Mouse (Mus musculus) forebrain, postnatal 0 days (tissue): ENCODE data around the gene Lzic. TPM values are rescaled to one million over a fixed set of nuclear protein-coding genes. Genes with fewer than 3 reads are reported as not detected.

Source experiments
- ATAC-seq: fragments of 200-750 bp; cut with Nextera tagmentation; 2 replicates; pipeline ENCODE4 v1.8.0; 2017; ENCODE audit warnings: mild to moderate bottlenecking, moderate library complexity
- DNase-seq: peaks from one replicate; pipeline ENCODE4 v3.0.0-alpha.2; 2015
- H3K27ac ChIP-seq: fragments of 300-500 bp; sonication (generic); 2 replicates; pipeline ENCODE4 v1.5.1; 2014; ENCODE audit warnings: low read depth, mild to moderate bottlenecking, antibody characterized with exemption, low read length, moderate library complexity, mixed read lengths
- H3K27me3 ChIP-seq: fragments of 300-500 bp; sonication (generic); 2 replicates; pipeline ENCODE4 v1.6.1; 2014; ENCODE audit warnings: mild to moderate bottlenecking, low read length, mixed read lengths; ENCODE audit not compliant: insufficient read depth
- H3K36me3 ChIP-seq: fragments of 300-500 bp; sonication (generic); 2 replicates; pipeline ENCODE4 v1.6.1; 2014; ENCODE audit warnings: mild to moderate bottlenecking, moderate library complexity; ENCODE audit not compliant: insufficient read depth
- H3K4me1 ChIP-seq: fragments of 300-500 bp; sonication (generic); 2 replicates; pipeline ENCODE4 v1.6.1; 2014; ENCODE audit warnings: antibody characterized with exemption; ENCODE audit not compliant: insufficient read depth
- H3K4me2 ChIP-seq: fragments of 300-500 bp; sonication (generic); 2 replicates; pipeline ENCODE4 v1.6.1; 2014; ENCODE audit warnings: low read depth, mild to moderate bottlenecking, moderate library complexity
- H3K4me3 ChIP-seq: fragments of 300-500 bp; sonication (generic); 2 replicates; pipeline ENCODE4 v1.5.1; 2014; ENCODE audit warnings: low read depth, low read length, mixed read lengths
- H3K9ac ChIP-seq: fragments of 300-500 bp; sonication (generic); 2 replicates; pipeline ENCODE4 v1.6.1; 2014; ENCODE audit warnings: mild to moderate bottlenecking
- H3K9me3 ChIP-seq: fragments of 300-500 bp; sonication (generic); 2 replicates; pipeline ENCODE4 v1.6.1; 2016; ENCODE audit warnings: low read length
- CTCF ChIP-seq: sonication (generic); IDR thresholded peaks from 2 replicates; pipeline ENCODE4 v1.5.1; 2016; ENCODE audit warnings: antibody characterized with exemption, control low read depth, low read depth
- WGBS: fragments of 180-500 bp; shearing (Covaris S2); extraction: QIAGEN DNeasy Blood & Tissue Kit; methylation state at CpG from one replicate; pipeline ENCODE4 v1.1.7; 2014; 5-methylcytosine and 5-hydroxymethylcytosine counted together
- polyA plus RNA-seq: library from polyadenylated mRNA; unstranded; fragments of >200 nt; fragmentation: Nextera tagmentation; extraction: Ambion mirVana; gene quantifications from 2 replicates; pipeline ENCODE4 v1.2.1, GENCODE M21; 2015
- total RNA-seq: library from RNA; depleted of rRNA; stranded (reverse); fragments of >200 nt; gene quantifications from 2 replicates; pipeline ENCODE4 v1.2.3, GENCODE M21; 2014

The Lzic gene
- total and polyA plus RNA-seq, 2 experiments from 2014 or later: 38.9 to 62.5 TPM

DNA sequence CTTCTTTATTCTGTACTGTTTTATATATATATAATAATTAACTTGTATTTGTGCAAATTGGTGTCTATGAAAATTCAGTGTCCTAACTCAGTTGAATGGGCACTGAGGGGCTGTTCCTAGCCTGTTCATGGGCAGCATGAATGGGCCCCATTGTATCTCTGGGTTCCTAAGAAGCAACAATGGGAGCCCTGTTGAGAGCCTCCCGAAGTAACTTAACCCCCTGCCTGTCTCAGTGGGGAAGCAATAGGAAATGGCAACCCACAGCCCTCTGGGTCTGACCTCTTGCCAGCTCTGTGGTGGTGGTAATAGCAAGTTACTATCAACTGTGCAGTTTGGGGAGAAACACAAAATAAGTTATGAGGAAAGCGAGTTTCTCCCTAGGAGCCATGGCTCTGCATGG lies 11.6 kb downstream of the Lzic start:
- peak; percentile 83 for ATAC-seq
- H3K4me3 ChIP-seq: no peak overlapping the region
- TF ChIP-seq CTCF: no peak
- H3K27ac ChIP-seq: peak overlapping the region; percentile 55; the same call in 1 of the 2 replicates
- no peaks in the 10 kb centered on the region for H3K27me3 ChIP-seq
- 13% methylated on average over 2 of the region's 2 CpGs for WGBS
- H3K4me1 ChIP-seq: no peaks in the 10 kb centered on the region
- DNase-seq: peak; percentile 35
- no peaks in the 10 kb centered on the region for H3K9me3 ChIP-seq
- no peak overlapping the region for H3K9ac ChIP-seq
- no peak overlapping the region for H3K4me2 ChIP-seq
- peaks cover 56% of the 10 kb centered on the region for H3K36me3 ChIP-seq

DNA sequence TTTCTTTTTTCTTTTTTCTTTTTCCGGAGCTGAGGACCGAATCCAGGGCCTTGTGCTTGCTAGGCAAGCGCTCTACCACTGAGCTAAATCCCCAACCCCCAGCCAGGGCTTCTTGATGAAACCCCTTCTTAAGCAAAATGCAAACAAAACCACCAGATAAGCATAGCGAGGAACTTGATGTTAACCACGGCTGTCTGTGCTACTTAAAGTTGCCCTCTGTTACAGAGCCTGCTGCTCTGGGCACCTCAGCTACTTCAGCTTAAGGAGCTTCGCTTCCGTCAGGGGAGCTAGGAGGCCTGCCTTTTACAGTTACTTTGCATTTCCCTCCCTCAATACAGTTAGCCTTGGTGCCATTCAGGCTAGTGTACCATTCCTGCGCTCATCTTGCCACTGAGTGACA lies 13.9 kb downstream of the Lzic start:
- Histone ChIP-seq H3K9ac (no peak overlapping the region), H3K36me3 (peaks cover 41% of the 10 kb centered on the region), H3K9me3 (no peaks in the 10 kb centered on the region), H3K4me2 (no peak overlapping the region), H3K27me3 (no peaks in the 10 kb centered on the region), H3K4me3 (no peak overlapping the region), H3K27ac (no peak overlapping the region), H3K4me1 (no peaks in the 10 kb centered on the region)
- TF ChIP-seq CTCF: no peak
- ATAC-seq (no peak), DNase-seq (no peak)
- WGBS: 76% methylated on average over 8 of the region's 8 CpGs

DNA sequence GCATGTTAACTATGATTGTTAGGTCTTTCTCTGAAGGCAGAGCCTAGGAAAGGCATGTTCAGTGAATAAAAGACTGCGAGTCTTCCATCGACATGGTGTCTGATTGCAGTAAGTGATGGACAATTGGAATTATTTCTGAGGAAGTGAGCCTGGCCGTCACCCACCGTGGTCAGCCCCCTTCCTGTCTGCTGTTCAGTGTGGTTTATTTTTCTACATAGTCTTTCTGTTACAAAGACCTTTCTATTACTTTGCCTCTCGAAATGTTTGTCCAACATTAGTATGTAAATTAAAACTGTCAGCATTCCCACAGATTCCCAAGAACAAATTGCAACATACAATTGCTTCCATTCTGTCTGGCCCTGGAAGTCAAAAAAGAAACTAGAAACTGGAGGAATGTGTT lies 14.8 kb downstream of the Lzic start:
- whole genome bisulfite sequencing: 47% methylated on average over 5 of the region's 5 CpGs

GRCm38 (mm10) chr4:149504363-149504762 lies 19.3 kb downstream of the Lzic start:
- TF ChIP-seq CTCF: no peak
- no peak overlapping the region for H3K27ac ChIP-seq
- no peaks in the 10 kb centered on the region for H3K36me3 ChIP-seq
- no peaks in the 10 kb centered on the region for H3K9me3 ChIP-seq
- no peak overlapping the region for H3K9ac ChIP-seq
- DNase-seq (no peak), ATAC-seq (peak; percentile 14; the same call in 1 of the 2 replicates)
- no peaks in the 10 kb centered on the region for H3K27me3 ChIP-seq
- H3K4me2 ChIP-seq: no peak overlapping the region
- H3K4me3 ChIP-seq: no peak overlapping the region
- 44% methylated on average over 5 of the region's 5 CpGs for WGBS
- no peaks in the 10 kb centered on the region for H3K4me1 ChIP-seq

More for the DNA sequence above, 14.8 kb downstream of the Lzic start:
- ATAC-seq: no peak
- Histone ChIP-seq H3K27me3 (no peaks in the 10 kb centered on the region), H3K4me1 (no peaks in the 10 kb centered on the region), H3K9ac (no peak overlapping the region), H3K4me2 (no peak overlapping the region), H3K4me3 (no peak overlapping the region), H3K27ac (no peak overlapping the region), H3K9me3 (no peaks in the 10 kb centered on the region), H3K36me3 (peaks cover 32% of the 10 kb centered on the region)
- TF ChIP-seq CTCF: no peak
- no peak for DNase-seq

DNA sequence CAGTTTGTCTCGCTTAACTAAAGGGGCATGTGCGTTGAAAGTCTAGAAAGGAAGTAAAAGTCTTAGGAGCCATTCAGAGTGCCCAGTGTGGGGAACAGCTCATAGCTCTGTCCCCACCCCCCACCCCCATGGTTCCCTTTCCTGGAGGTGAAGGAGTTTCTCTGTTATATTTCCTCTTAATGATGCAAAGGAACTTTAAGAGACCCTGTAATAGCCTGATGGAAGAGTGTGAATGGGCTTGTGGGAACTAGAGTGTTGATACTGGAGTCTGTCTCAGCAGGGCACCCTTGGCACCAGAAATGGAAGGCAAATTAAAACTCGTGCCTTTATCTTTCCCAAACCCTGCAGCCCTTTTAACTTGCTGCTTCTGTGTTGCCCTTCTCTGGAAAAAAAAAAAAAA lies 19.8 kb downstream of the Lzic start:
- no peak overlapping the region for H3K27ac ChIP-seq
- peak; percentile 62 for ATAC-seq
- 4% methylated on average over 3 of the region's 3 CpGs for WGBS
- H3K9ac ChIP-seq: no peak overlapping the region
- no peak overlapping the region for H3K4me3 ChIP-seq
- DNase-seq: no peak
- H3K36me3 ChIP-seq: no peaks in the 10 kb centered on the region
- no peak for TF ChIP-seq CTCF
- no peak overlapping the region for H3K4me2 ChIP-seq
- no peaks in the 10 kb centered on the region for H3K27me3 ChIP-seq
- no peaks in the 10 kb centered on the region for H3K9me3 ChIP-seq
- no peaks in the 10 kb centered on the region for H3K4me1 ChIP-seq

- H3K36me3 ChIP-seq: no peaks in the 10 kb centered on the region
- ATAC-seq: peak; percentile 53; the same call in 1 of the 2 replicates
- no peaks in the 10 kb centered on the region for H3K27me3 ChIP-seq
- H3K27ac ChIP-seq: no peak overlapping the region
- TF ChIP-seq CTCF: no peak
- H3K4me1 ChIP-seq: no peaks in the 10 kb centered on the region
- H3K4me2 ChIP-seq: no peak overlapping the region
- H3K4me3 ChIP-seq: no peak overlapping the region
- DNase-seq: peak; percentile 43
- no peaks in the 10 kb centered on the region for H3K9me3 ChIP-seq
- H3K9ac ChIP-seq: no peak overlapping the region
- 20% methylated on average over 14 of the region's 15 CpGs for WGBS
Measured at GRCm38 (mm10) chr4:149505261-149505967, 20.4 kb downstream of the Lzic start.

GRCm38 (mm10) chr4:149506904-149507303 lies 21.9 kb downstream of the Lzic start:
- Histone ChIP-seq H3K4me2 (no peak overlapping the region), H3K36me3 (no peaks in the 10 kb centered on the region), H3K27ac (no peak overlapping the region), H3K9ac (no peak overlapping the region), H3K27me3 (no peaks in the 10 kb centered on the region), H3K4me1 (no peaks in the 10 kb centered on the region), H3K9me3 (no peaks in the 10 kb centered on the region), H3K4me3 (no peak overlapping the region)
- no peak for TF ChIP-seq CTCF
- ATAC-seq (no peak), DNase-seq (no peak)
- 87% methylated on average over 3 of the region's 3 CpGs for WGBS
